Mouse (Mus musculus): ENCODE results near the gene Prl2c3. TPM values are rescaled to one million over a fixed set of nuclear protein-coding genes. Genes with fewer than 3 reads are reported as not detected.

Gene Prl2c3
- polyA plus RNA-seq, 1 experiment = not detected

Other genes starting within 250 kb of the Prl2c3 start
- gene Ero1lb, start 234.2 kb downstream of the Prl2c3 start, polyA plus RNA-seq (2012; rRNA removed) = 12.5 and 12.7 TPM in 2 replicates
- gene Prl2c2, start 205.3 kb upstream of the Prl2c3 start, polyA plus RNA-seq (2012; rRNA removed) = not detected in 2 replicates

Measured in cortical plate, adult 2 months (tissue).